Mouse (Mus musculus): ENCODE measurements at regions not wholly inside any gene's neighbourhood (a gene's known extent, or its start where the extent isn't known, plus 50 kb on each side); places are given as distances from the start of the nearest gene placed in this dataset.

- no peak for DNase-seq
Measured at GRCm38 (mm10) chr9:31794911-31795310, 118.4 kb downstream of the Barx2 start.

GRCm38 (mm10) chr9:31775956-31776355, 137.3 kb downstream of the Barx2 start:
- DNase-seq: no peak

- no peak for DNase-seq
Measured at GRCm38 (mm10) chr9:31765401-31765800, 147.9 kb downstream of the Barx2 start.

GRCm38 (mm10) chr9:31757894-31758561, 155.2 kb downstream of the Barx2 start:
- no peak for DNase-seq

- no peak for DNase-seq
Measured at GRCm38 (mm10) chr9:31730443-31730842, 182.8 kb downstream of the Barx2 start.

- DNase-seq: no peak
Measured at GRCm38 (mm10) chr9:31719309-31719708, 194.0 kb downstream of the Barx2 start.

GRCm38 (mm10) chr9:31710022-31710421, 203.2 kb downstream of the Barx2 start:
- no peak for DNase-seq

GRCm38 (mm10) chr9:31706688-31707087, 206.6 kb downstream of the Barx2 start:
- no peak for DNase-seq

GRCm38 (mm10) chr9:31690921-31691475, 222.3 kb downstream of the Barx2 start:
- DNase-seq: no peak

GRCm38 (mm10) chr9:31688398-31688705, 224.1 kb upstream of the Tmem45b start:
- no peak for DNase-seq

- DNase-seq: no peak
Measured at GRCm38 (mm10) chr9:31687686-31688397, 223.6 kb upstream of the Tmem45b start.

- no peak for DNase-seq
Measured at GRCm38 (mm10) chr9:31686466-31686865, 222.2 kb upstream of the Tmem45b start.

GRCm38 (mm10) chr9:31684812-31685188, 220.5 kb upstream of the Tmem45b start:
- no peak for DNase-seq

GRCm38 (mm10) chr9:31684099-31684811, 220.0 kb upstream of the Tmem45b start:
- DNase-seq: no peak

- no peak for DNase-seq
Measured at GRCm38 (mm10) chr9:31683302-31684081, 219.2 kb upstream of the Tmem45b start.

- DNase-seq: no peak
Measured at GRCm38 (mm10) chr9:31682893-31683292, 218.6 kb upstream of the Tmem45b start.

GRCm38 (mm10) chr9:31677150-31677549, 212.9 kb upstream of the Tmem45b start:
- no peak for DNase-seq

GRCm38 (mm10) chr9:31659026-31659425, 194.8 kb upstream of the Tmem45b start:
- no peak for DNase-seq

- no peak for DNase-seq
Measured at GRCm38 (mm10) chr9:31657612-31658011, 193.3 kb upstream of the Tmem45b start.

- no peak for DNase-seq
Measured at GRCm38 (mm10) chr9:31656676-31657075, 192.4 kb upstream of the Tmem45b start.

- DNase-seq: no peak
Measured at GRCm38 (mm10) chr9:31654747-31655146, 190.5 kb upstream of the Tmem45b start.

- DNase-seq: no peak
Measured at GRCm38 (mm10) chr9:31654213-31654612, 190.0 kb upstream of the Tmem45b start.

- no peak for DNase-seq
Measured at GRCm38 (mm10) chr9:31653788-31654187, 189.5 kb upstream of the Tmem45b start.

Data from cerebellum, adult 8-10 months (tissue).